Mouse (Mus musculus) kidney, embryonic 15.5 days (tissue): ENCODE results near the gene Pabpc4. TPM values are rescaled to one million over a fixed set of nuclear protein-coding genes. Genes with fewer than 3 reads are reported as not detected.
"Not testable (repeated sequence)": the region's sequence is repeated elsewhere in the genome, so short reads cannot be mapped to it uniquely, and the experiment has no call there.

Experiments
- ATAC-seq: fragments of 200-750 bp; cut with Nextera tagmentation; replicated peaks from 2 replicates; pipeline ENCODE4 v1.8.0; 2017; ENCODE audit warnings: moderate TSS enrichment; ENCODE audit not compliant: low FRiP score
- H3K27ac ChIP-seq: fragments of 300-500 bp; sonication (generic); 2 replicates; pipeline ENCODE4 v1.5.1; 2015; ENCODE audit warnings: mild to moderate bottlenecking, inconsistent platforms
- H3K27me3 ChIP-seq: fragments of 300-500 bp; sonication (generic); 2 replicates; pipeline ENCODE4 v1.6.1; 2015; ENCODE audit warnings: inconsistent platforms
- H3K36me3 ChIP-seq: fragments of 300-500 bp; sonication (generic); 2 replicates; pipeline ENCODE4 v1.6.1; 2015; ENCODE audit warnings: inconsistent platforms
- H3K4me1 ChIP-seq: fragments of 300-500 bp; sonication (generic); 2 replicates; pipeline ENCODE4 v1.6.1; 2015; ENCODE audit warnings: inconsistent platforms
- H3K4me2 ChIP-seq: fragments of 300-500 bp; sonication (generic); 2 replicates; pipeline ENCODE4 v1.6.1; 2015; ENCODE audit warnings: moderate library complexity, mild to moderate bottlenecking, inconsistent platforms
- H3K4me3 ChIP-seq: fragments of 300-500 bp; sonication (generic); replicated peaks from 2 replicates; pipeline ENCODE4 v1.5.1; 2015; ENCODE audit warnings: mild to moderate bottlenecking, inconsistent platforms
- H3K9ac ChIP-seq: fragments of 300-500 bp; sonication (generic); 2 replicates; pipeline ENCODE4 v1.6.1; 2015; ENCODE audit warnings: mild to moderate bottlenecking, inconsistent platforms
- H3K9me3 ChIP-seq: fragments of 300-500 bp; sonication (generic); replicated peaks from 2 replicates; pipeline ENCODE4 v1.6.1; 2016; ENCODE audit warnings: inconsistent platforms
- WGBS: fragments of 180-500 bp; shearing (Covaris S2); methylation state at CpG from one replicate; pipeline ENCODE4 v1.1.7; 2015; ENCODE audit warnings: mixed read lengths; 5-methylcytosine and 5-hydroxymethylcytosine counted together
- polyA plus RNA-seq: library from polyadenylated mRNA; unstranded; fragments of >200 nt; fragmentation: Nextera tagmentation; extraction: Ambion mirVana; gene quantifications from 2 replicates; pipeline ENCODE4 v1.2.1, GENCODE M21; 2015

Pabpc4 gene
- polyA plus RNA-seq, 1 experiment from 2014 or later = 47.4 TPM

DNA sequence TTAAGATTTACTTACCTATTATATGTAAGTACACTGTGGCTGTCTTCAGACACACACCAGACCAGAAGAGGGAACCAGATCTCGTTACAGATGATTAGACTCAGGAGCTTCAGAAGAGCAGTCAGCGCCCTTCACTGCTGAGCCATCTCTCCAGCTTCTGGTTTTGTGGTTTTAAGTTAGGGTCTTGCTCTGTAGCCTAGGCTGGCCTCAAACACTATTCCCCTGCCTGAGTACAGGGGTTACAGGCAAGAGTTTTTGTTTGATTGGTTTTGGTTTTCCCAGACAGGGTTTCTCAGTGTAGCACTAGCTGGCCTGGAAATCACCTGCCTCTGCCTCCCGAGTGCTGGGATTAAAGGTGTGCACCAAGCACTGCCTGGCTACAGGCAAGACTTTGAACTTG is 30.2 kb downstream of the Pabpc4 start:
- H3K4me1 ChIP-seq = peaks cover 4% of the 10 kb centered on the region
- H3K9ac ChIP-seq = no peak overlapping the region
- H3K9me3 ChIP-seq = no peaks in the 10 kb centered on the region
- H3K27ac ChIP-seq = no peak overlapping the region
- no peak overlapping the region for H3K4me3 ChIP-seq
- peaks cover 99% of the 10 kb centered on the region for H3K36me3 ChIP-seq
- no peaks in the 10 kb centered on the region for H3K27me3 ChIP-seq
- no peak overlapping the region for H3K4me2 ChIP-seq
- no peak for ATAC-seq
- 87% methylated on average over 3 of the region's 3 CpGs for WGBS

DNA sequence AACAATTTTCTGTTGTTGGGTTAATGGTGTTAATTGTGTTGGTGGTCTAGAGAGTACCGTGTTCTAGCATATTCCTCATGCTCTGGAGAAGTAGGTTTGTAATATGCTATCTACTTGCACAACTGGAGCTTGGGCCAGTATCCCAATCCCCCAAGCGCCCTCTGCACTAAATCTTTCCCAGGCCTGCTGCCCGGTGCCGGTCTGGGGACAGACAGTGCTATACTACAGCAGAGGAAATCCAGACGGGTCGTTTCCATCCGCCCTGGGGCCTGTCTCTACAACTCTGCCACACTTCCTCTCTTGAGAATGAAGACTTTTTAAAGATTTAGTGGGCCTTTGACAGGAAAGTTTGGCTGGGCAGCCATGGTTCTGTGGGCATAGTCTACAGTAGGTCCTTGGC is 30.8 kb downstream of the Pabpc4 start:
- H3K27me3 ChIP-seq = no peaks in the 10 kb centered on the region
- H3K36me3 ChIP-seq = peaks cover 100% of the 10 kb centered on the region
- ATAC-seq = no peak
- H3K27ac ChIP-seq = no peak overlapping the region
- H3K4me1 ChIP-seq = no peaks in the 10 kb centered on the region
- H3K9ac ChIP-seq = no peak overlapping the region
- H3K4me3 ChIP-seq = no peak overlapping the region
- H3K4me2 ChIP-seq = no peak overlapping the region
- WGBS = 81% methylated on average over 7 of the region's 7 CpGs
- no peaks in the 10 kb centered on the region for H3K9me3 ChIP-seq

DNA sequence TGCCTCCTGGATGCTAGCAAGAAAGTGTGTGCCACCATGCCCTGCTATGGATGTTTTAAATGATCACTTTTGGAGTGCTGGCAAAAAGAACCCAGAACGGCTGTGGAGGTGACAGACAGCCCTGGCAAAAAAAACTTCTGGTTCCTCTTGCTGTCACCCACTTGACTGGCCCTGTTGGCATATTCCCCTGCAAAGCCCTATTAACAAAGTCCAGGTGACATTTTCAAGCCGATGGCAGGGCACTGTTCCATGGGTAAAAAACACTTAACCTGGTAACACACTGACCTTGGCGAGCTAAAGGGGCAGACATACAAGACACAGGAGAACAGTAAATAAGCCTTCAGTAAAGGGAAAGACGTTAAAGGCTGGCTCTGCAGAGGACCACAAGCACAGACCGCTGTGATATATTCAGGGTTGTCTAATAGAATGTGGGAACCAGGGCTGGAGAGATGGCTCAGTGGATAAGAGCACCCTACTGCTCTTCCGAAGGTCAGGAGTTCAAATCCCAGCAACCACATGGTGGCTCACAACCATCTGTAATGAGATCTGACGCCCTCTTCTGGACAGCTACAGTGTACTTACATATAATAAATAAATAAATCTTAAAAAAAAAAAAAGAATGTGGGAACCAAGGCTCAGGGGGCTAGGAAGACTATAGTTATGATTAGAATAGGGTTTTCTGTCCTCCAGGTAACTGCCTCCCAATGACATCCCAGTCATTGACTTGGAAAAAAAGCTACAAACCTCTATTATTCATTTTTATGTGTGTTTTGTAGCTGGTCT is 31.7 kb downstream of the Pabpc4 start:
- Histone ChIP-seq H3K27me3 (no peaks in the 10 kb centered on the region), H3K9me3 (no peaks in the 10 kb centered on the region), H3K36me3 (peaks cover 98% of the 10 kb centered on the region), H3K4me2 (no peak overlapping the region), H3K4me1 (no peaks in the 10 kb centered on the region), H3K4me3 (no peak overlapping the region), H3K9ac (no peak overlapping the region), H3K27ac (no peak overlapping the region)
- 75% methylated on average over 7 of the region's 7 CpGs for WGBS
- no peak for ATAC-seq

DNA sequence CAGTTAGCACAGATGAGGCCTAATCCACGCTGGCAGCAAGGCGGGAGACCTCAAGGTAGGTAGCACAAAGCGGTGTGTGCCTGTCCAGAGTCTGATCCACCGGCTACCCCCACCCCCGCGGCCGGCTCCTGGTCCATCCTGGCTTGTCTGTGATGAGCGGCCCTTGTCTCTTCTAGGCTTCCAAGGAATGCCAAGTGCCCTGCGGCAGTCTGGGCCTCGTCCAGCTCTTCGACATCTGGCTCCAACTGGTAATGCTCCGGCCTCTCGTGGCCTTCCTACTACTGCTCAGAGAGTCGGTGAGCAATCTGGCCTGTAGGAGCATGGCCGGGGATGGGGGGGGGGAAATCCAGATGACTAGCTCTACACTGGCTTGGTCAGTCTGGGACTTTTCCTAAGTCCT is 32.9 kb downstream of the Pabpc4 start:
- H3K4me3 ChIP-seq, H3K27me3 ChIP-seq, H3K4me2 ChIP-seq, H3K27ac ChIP-seq, ATAC-seq, H3K4me1 ChIP-seq, H3K9ac ChIP-seq, H3K9me3 ChIP-seq: not testable (repeated sequence)
- H3K36me3 ChIP-seq = peaks cover 98% of the 10 kb centered on the region
- WGBS = 90% methylated on average over 15 of the region's 15 CpGs

DNA sequence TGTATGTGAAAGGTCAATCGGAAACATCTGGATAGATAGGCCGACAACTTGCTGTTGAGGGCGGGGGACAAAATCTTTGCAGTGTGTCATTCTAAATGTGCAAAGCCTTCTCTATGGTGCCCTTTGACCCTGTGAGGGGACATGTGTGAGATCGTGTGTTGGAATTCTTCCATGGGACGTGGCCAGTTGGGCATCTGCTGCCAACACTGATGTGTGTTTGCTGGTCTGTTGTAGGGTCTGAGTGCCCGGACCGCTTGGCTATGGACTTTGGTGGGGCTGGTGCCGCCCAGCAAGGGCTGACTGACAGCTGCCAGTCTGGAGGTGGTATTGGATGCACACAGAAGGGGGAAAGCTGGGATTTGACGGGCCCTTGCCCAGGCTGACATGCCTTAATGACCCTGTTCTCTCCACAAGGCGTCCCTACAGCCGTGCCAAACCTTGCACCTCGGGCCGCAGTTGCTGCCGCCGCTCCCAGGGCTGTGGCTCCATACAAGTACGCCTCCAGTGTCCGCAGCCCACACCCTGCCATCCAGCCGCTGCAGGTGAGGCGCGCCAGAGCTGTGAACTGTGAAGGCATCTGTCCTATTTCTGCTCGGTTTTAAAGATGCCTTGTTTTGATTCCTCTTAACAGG is 33.5 kb downstream of the Pabpc4 start:
- WGBS = 81% methylated on average over 21 of the region's 21 CpGs
- no peaks in the 10 kb centered on the region for H3K9me3 ChIP-seq
- ATAC-seq = no peak

DNA sequence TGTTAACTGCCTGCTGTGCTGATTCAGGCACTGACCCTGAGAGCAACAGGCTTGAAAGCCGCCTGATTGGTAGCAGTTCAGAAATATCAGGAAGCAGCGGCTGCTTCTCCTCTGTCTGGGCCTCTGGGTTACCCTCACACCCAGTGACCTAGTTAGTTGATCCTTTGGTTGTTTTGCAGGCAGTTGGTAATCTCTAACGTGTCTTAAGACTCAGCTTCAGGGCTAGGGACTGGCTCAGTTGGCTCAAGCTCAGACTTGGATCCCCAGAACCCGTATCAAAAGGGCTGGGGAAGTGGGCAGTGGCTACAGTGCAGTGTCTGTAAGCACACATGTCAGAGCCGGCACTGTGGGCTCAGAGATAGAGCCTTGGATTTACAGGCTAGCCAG is 34.0 kb downstream of the Pabpc4 start:
- 80% methylated on average over 5 of the region's 5 CpGs for WGBS
- Histone ChIP-seq H3K27me3 (no peaks in the 10 kb centered on the region), H3K36me3 (peaks cover 98% of the 10 kb centered on the region), H3K27ac (no peak overlapping the region), H3K4me2 (no peak overlapping the region), H3K4me1 (no peaks in the 10 kb centered on the region), H3K4me3 (no peak overlapping the region), H3K9ac (no peak overlapping the region), H3K9me3 (no peaks in the 10 kb centered on the region)
- no peak for ATAC-seq

More for the DNA sequence above, 33.5 kb downstream of the Pabpc4 start:
- Histone ChIP-seq H3K27me3 (no peaks in the 10 kb centered on the region), H3K4me2 (no peak overlapping the region), H3K4me3 (no peak overlapping the region), H3K27ac (no peak overlapping the region), H3K36me3 (peaks cover 98% of the 10 kb centered on the region), H3K4me1 (no peaks in the 10 kb centered on the region), H3K9ac (no peak overlapping the region)

DNA sequence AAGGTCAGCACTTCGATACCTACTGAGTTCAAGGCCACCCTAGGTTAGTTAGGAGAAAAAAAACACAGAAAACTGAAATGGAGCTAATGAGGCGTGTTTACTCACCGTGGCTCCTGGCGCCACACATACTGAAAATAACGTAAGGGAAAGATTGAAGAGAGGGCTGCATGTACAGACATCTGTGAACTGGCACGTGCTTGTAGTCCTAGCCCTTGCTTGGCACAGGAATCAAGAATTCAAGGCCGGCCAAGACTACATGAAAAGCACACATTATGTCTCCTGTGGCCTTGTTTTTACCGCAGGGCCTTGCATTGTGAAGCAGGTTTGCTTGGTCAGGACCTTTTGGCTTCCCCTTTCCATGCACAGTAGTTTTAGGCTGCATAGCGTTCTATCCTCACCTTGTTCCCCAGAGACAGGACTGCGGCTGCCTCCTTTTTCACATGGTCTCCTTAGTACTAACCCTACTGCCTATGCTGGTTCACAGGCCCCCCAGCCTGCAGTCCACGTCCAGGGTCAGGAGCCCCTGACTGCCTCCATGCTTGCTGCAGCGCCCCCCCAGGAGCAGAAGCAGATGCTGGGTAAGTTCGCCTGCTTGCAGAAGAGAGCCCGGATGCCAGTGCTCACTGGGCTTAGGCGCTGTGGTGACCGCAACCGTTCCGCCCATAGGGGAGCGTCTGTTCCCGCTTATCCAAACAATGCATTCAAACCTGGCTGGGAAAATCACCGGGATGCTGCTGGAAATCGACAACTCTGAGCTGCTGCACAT is 35.2 kb downstream of the Pabpc4 start:
- no peaks in the 10 kb centered on the region for H3K27me3 ChIP-seq
- no peak overlapping the region for H3K27ac ChIP-seq
- H3K9ac ChIP-seq = no peak overlapping the region
- 93% methylated on average over 22 of the region's 22 CpGs for WGBS
- H3K9me3 ChIP-seq = no peaks in the 10 kb centered on the region
- no peak overlapping the region for H3K4me3 ChIP-seq
- no peaks in the 10 kb centered on the region for H3K4me1 ChIP-seq
- H3K4me2 ChIP-seq = no peak overlapping the region
- peaks cover 98% of the 10 kb centered on the region for H3K36me3 ChIP-seq
- no peak for ATAC-seq

DNA sequence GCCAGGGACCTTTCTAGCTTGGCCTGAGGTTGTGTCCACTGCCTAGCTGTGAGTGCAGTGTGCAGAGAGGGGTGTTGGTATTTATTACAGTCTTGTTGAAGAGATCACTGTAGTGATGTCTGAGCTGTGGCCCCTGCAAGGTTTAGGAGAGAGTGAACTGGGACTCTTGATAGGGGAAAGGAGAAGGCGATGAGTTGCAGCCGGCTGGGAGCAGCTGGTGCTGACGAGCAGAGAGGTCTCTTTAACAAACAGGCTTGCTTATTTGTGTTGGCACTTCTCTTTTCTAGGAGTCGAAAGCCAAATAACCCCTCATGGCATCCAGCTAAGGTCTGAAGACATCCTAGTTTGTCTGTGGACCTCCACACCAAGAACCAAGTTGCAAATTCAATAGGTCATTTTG is 36.1 kb downstream of the Pabpc4 start:
- no peak overlapping the region for H3K4me3 ChIP-seq
- no peak overlapping the region for H3K27ac ChIP-seq
- no peaks in the 10 kb centered on the region for H3K4me1 ChIP-seq
- H3K36me3 ChIP-seq = peaks cover 98% of the 10 kb centered on the region
- no peak overlapping the region for H3K4me2 ChIP-seq
- H3K9ac ChIP-seq = no peak overlapping the region
- no peaks in the 10 kb centered on the region for H3K9me3 ChIP-seq
- ATAC-seq = no peak
- no peaks in the 10 kb centered on the region for H3K27me3 ChIP-seq
- WGBS = 71% methylated on average over 4 of the region's 4 CpGs

DNA sequence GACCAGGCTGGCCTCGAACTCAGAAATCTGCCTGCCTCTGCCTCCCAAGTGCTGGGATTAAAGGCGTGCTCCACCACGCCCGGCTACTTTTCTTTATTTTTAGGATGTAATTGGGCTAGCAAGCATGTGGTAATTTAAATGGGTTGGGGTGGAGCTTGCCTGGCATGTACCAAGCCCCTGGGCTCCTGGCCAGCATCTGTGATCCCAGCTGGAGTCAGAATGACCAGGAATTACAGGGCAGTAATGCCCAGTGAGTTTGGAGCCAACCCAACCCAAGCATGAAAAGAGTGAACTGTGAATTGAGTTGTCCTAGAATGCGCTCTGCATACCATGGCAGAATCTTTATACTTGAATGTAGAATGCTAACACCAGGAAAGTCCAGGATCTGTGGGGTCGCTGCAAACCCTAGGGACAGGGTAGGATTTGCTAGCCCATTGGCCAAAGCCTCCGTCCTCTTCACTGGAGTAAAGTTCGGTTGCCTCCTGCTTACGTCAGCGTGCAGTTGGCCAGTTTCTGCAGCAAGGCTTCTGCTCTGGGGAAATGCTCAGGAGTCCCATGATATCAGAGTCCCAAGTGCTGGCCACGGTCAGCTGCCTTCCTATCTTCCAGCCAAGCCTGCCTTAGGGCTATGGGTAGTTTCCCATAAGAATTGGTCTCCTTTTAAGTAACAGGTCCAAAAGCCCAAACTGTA is 37.0 kb downstream of the Pabpc4 start:
- ATAC-seq = no peak
- Histone ChIP-seq H3K9me3 (0 out of 2 replicates have a peak, but pooled peaks cover 4% of the 10 kb centered on the region), H3K4me2 (no peak overlapping the region), H3K4me3 (no peak overlapping the region), H3K4me1 (no peaks in the 10 kb centered on the region), H3K27ac (no peak overlapping the region), H3K36me3 (peaks cover 98% of the 10 kb centered on the region), H3K27me3 (no peaks in the 10 kb centered on the region), H3K9ac (no peak overlapping the region)
- 96% methylated on average over 11 of the region's 11 CpGs for WGBS

DNA sequence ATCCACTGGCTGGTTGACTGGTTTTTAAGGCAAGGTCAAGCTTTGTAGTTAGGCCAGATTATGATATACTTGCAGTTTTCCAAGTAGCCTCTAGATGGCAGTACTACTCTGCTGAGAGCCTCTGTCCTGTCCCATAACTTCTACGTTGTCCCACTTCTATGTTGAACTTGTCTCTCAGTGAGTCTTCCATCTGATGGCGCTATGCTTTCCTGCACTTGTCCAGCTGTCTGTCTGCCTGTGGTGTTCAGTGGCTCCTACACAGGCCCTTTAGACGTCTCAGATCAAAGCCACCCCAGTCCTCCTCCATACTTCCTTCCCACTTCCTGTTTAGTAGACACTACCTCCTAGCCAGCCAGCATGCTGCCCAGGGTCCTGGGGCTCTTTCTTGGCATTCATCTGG is 43.6 kb downstream of the Pabpc4 start:
- H3K4me3 ChIP-seq = no peak overlapping the region
- H3K9ac ChIP-seq = no peak overlapping the region
- no peaks in the 10 kb centered on the region for H3K27me3 ChIP-seq
- H3K36me3 ChIP-seq = peaks cover 44% of the 10 kb centered on the region
- ATAC-seq = peak; percentile 26; the same call in 1 of the 2 replicates
- no peak overlapping the region for H3K27ac ChIP-seq
- H3K4me1 ChIP-seq = no peaks in the 10 kb centered on the region
- 24% methylated on average over 3 of the region's 3 CpGs for WGBS
- H3K9me3 ChIP-seq = 0 out of 2 replicates have a peak, but pooled peaks cover 4% of the 10 kb centered on the region
- H3K4me2 ChIP-seq = no peak overlapping the region

DNA sequence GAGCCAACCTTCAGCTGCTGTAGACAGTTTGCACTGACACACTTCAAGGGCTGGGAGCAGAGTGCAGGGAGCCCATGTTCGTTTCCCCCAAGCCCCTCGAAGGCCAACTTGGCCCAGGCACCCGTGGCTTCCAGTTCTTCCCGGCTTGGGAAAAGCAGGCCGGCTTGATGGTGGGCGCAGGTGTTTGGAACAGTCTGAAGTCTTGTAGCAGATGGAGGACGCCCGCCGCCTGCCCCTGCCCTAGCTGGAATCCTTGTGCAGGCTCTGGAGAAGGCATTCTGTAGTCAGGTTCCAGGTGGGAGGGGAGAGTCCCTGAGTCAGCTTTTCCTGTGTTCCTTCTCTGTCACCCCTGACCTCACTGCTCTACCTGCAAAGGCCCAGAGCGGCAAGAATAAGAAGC is 44.8 kb downstream of the Pabpc4 start:
- 0 out of 2 replicates have a peak, but pooled peaks cover 4% of the 10 kb centered on the region for H3K9me3 ChIP-seq
- H3K4me3 ChIP-seq = no peak overlapping the region
- WGBS = 85% methylated on average over 10 of the region's 10 CpGs
- no peak for ATAC-seq
- H3K4me1 ChIP-seq = no peaks in the 10 kb centered on the region
- H3K27me3 ChIP-seq = no peaks in the 10 kb centered on the region
- peaks cover 32% of the 10 kb centered on the region for H3K36me3 ChIP-seq
- H3K27ac ChIP-seq = no peak overlapping the region
- H3K9ac ChIP-seq = no peak overlapping the region
- no peak overlapping the region for H3K4me2 ChIP-seq

DNA sequence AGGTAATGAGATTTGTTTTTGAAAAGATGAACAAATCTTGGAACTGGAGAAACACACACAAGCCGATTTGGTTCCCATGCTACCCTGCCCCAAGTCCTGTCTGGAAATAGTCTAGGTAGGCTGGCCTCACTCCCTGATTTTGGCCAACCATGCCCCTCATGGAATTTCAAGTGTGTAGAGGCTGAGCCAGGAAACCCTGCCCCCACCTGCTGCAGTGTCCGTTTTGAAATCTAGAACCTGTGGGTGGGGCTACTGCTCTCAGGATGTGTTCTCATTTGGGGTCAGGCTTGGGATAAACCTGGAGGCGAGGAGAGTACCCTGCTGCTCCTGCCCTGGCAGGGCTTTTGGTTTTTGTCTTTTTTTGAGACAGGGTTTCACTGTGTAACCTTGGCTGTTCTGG is 46.1 kb downstream of the Pabpc4 start:
- WGBS = 51% methylated on average over 3 of the region's 3 CpGs
- peaks cover 19% of the 10 kb centered on the region for H3K36me3 ChIP-seq

More for the DNA sequence above, 46.1 kb downstream of the Pabpc4 start:
- H3K4me1 ChIP-seq = no peaks in the 10 kb centered on the region
- H3K9ac ChIP-seq = no peak overlapping the region
- no peak overlapping the region for H3K4me2 ChIP-seq
- H3K9me3 ChIP-seq = 0 out of 2 replicates have a peak, but pooled peaks cover 4% of the 10 kb centered on the region
- H3K4me3 ChIP-seq = no peak overlapping the region
- ATAC-seq = no peak
- H3K27me3 ChIP-seq = no peaks in the 10 kb centered on the region
- H3K27ac ChIP-seq = no peak overlapping the region
